Mouse (Mus musculus): ENCODE measurements at regions not wholly inside any gene's neighbourhood (a gene's known extent, or its start where the extent isn't known, plus 50 kb on each side); places are given as distances from the start of the nearest gene placed in this dataset.

DNA sequence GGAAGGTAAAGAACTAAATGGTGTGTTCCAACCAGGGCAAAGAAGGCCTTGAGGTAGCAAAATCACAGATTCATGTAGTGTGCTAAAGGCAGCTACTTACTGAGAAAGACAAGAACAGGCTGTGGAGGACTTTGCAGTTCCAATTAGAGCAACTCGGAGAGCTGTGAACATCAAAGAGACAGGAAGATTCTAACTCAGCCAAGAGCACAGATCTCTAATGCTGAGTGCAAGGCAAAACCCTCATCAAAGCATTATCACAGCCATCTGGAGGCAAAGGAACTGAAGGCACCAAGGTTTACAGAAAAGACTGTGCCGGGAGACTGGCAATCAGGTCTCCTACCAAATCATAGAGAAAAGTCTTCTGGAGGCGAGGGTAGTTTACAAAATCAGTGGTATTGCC lies 111.1 kb downstream of the S1pr1 start:
- TF ChIP-seq MYOD1 (IDR thresholded peaks at IDR 0.05; ENCODE audit: control insufficient read depth, insufficient read length, low read depth) (no peak), CTCF (IDR thresholded peaks at IDR 0.05; ENCODE audit: control insufficient read depth, insufficient read depth, insufficient read length) (no peak)

Measured in C2C12 (cell line).